Mouse (Mus musculus) embryonic facial prominence, embryonic 11.5 days (tissue): Measurements from ENCODE around the gene Rnf2. TPM values are rescaled to one million over a fixed set of nuclear protein-coding genes. Genes with fewer than 3 reads are reported as not detected.

ENCODE experiments used
- ATAC-seq: fragments of 200-750 bp; cut with Nextera tagmentation; replicated peaks from 2 replicates; pipeline ENCODE4 v1.8.0; 2017; ENCODE audit warnings: low read depth; ENCODE audit not compliant: insufficient number of reproducible peaks, low FRiP score, low TSS enrichment
- DNase-seq: peaks from one replicate; pipeline ENCODE4 v3.0.0-alpha.2; 2015; ENCODE audit warnings: low spot score
- H3K27ac ChIP-seq: fragments of 300-500 bp; sonication (generic); replicated peaks from 2 replicates; pipeline ENCODE4 v1.5.1; 2014; ENCODE audit warnings: mild to moderate bottlenecking, low read depth, low read length, control low read depth
- H3K27me3 ChIP-seq: fragments of 300-500 bp; sonication (generic); 2 replicates; pipeline ENCODE4 v1.6.1; 2014; ENCODE audit warnings: mild to moderate bottlenecking, low read length, moderate library complexity, mixed read lengths; ENCODE audit not compliant: control insufficient read depth, insufficient read depth
- H3K36me3 ChIP-seq: fragments of 300-500 bp; sonication (generic); replicated peaks from 2 replicates; pipeline ENCODE4 v1.6.1; 2014; ENCODE audit warnings: low read depth, mild to moderate bottlenecking, low read length, moderate library complexity, mixed read lengths; ENCODE audit not compliant: control insufficient read depth, insufficient read depth
- H3K4me1 ChIP-seq: fragments of 300-500 bp; sonication (generic); 2 replicates; pipeline ENCODE4 v1.6.1; 2014; ENCODE audit warnings: low read length, mixed read lengths; ENCODE audit not compliant: control insufficient read depth, insufficient read depth
- H3K4me2 ChIP-seq: fragments of 300-500 bp; sonication (generic); 2 replicates; pipeline ENCODE4 v1.6.1; 2014; ENCODE audit warnings: low read depth, mild to moderate bottlenecking, control low read depth, low read length, moderate library complexity
- H3K4me3 ChIP-seq: fragments of 300-500 bp; sonication (generic); 2 replicates; pipeline ENCODE4 v1.5.1; 2014; ENCODE audit warnings: low read depth, low read length, control low read depth
- H3K9ac ChIP-seq: fragments of 300-500 bp; sonication (generic); replicated peaks from 2 replicates; pipeline ENCODE4 v1.6.1; 2014; ENCODE audit warnings: mild to moderate bottlenecking, control low read depth, low read length
- H3K9me3 ChIP-seq: fragments of 300-500 bp; sonication (generic); replicated peaks from 2 replicates; pipeline ENCODE4 v1.6.1; 2016; ENCODE audit warnings: mild to moderate bottlenecking, low read length, inconsistent platforms, mixed read lengths; ENCODE audit not compliant: control insufficient read depth
- WGBS: fragments of 180-500 bp; shearing (Covaris S2); extraction: QIAGEN DNeasy Blood & Tissue Kit; methylation state at CpG from one replicate; pipeline ENCODE4 v1.1.7; 2014; 5-methylcytosine and 5-hydroxymethylcytosine counted together
- polyA plus RNA-seq: library from polyadenylated mRNA; unstranded; fragments of >200 nt; fragmentation: Nextera tagmentation; extraction: Ambion mirVana; gene quantifications from 2 replicates; pipeline ENCODE4 v1.2.1, GENCODE M21; 2014

The Rnf2 gene
- polyA plus RNA-seq, 1 experiment from 2014 or later = 160 TPM

DNA sequence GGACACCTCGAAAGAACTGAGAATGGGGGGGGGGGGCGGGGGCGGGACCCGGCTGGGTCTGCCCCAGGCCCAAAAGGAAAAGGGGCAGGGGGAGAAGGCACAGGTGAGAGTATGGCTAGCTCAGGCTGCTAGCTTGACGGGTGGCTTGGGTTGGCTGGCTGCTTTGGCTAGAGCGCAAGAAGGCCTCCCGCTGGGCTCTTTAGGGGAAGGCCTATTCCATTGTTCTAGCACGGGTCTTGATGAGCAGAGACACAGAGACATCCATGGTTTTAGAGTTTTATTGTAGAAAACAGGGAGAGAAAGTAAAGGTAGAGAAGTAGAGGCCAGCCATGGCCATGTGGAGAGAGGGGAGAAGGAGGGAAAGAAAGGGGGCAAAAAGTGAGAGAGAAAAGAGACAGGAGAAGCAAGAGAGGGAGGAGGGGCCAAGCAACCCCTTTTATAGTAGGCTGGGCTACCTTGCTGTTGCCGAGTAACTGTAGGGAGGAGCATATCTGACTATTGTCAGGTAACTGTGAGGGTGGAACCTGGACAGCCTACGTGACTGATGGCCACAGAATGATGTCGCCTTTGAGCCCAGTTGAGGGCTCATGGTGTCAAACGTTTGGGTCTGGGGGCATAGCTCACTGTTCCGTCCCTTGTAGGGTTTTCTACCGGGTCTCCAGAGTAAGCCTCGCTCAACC lies 17.0 kb upstream of the Rnf2 start:
- ATAC-seq (no peak), DNase-seq (no peak)
- Histone ChIP-seq H3K9ac (no peak overlapping the region), H3K9me3 (no peaks in the 10 kb centered on the region), H3K4me3 (no peak overlapping the region), H3K4me2 (no peak overlapping the region), H3K36me3 (no peaks in the 10 kb centered on the region), H3K4me1 (no peaks in the 10 kb centered on the region), H3K27ac (no peak overlapping the region), H3K27me3 (no peaks in the 10 kb centered on the region)
- WGBS = 81% methylated on average over 12 of the region's 15 CpGs

DNA sequence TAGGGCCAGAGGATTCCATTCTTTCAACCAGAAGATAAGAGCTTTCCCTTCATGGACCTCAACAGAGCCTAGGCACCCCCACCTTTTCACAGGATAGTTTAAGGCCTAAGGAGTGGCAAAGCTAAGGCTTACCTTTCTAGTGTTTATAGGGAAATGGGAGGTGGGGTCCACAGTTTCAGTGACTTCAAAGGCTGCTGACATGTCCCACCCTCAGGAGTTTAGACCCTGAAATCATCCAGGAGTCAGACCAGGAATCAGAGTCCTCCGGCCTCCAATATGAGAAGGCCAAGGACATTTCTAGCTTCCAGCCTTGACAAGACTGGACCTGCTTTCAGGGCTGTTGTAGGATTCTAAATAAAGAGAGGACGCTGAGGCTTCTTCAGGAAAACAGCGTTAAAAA lies 16.1 kb upstream of the Rnf2 start:
- H3K4me2 ChIP-seq = no peak overlapping the region
- no peak for ATAC-seq
- H3K4me3 ChIP-seq = no peak overlapping the region
- WGBS = 95% methylated on average over 3 of the region's 3 CpGs
- H3K9me3 ChIP-seq = no peaks in the 10 kb centered on the region
- DNase-seq = no peak
- no peak overlapping the region for H3K9ac ChIP-seq
- H3K27me3 ChIP-seq = no peaks in the 10 kb centered on the region
- H3K27ac ChIP-seq = no peak overlapping the region
- no peaks in the 10 kb centered on the region for H3K4me1 ChIP-seq
- no peaks in the 10 kb centered on the region for H3K36me3 ChIP-seq

DNA sequence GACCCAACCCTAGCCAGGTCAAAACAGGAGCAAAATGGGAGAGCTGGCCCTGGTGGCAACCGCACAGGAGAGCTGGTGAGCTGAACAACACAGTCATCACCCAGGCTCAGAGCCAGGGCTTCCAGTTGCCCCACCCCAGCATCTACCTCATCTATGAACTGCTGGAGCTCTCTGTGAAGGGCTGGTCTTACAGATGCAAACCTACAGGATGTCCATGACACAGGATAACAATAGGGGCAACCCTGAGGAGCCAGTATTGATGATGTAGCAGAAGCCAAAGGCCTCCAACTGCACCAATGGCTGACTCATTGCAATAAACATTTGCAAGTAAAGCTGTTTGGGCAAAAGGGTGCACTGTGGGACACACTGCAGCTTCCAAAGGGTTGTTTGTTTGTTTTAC lies 15.0 kb upstream of the Rnf2 start:
- Histone ChIP-seq H3K4me1 (no peaks in the 10 kb centered on the region), H3K27ac (no peak overlapping the region), H3K4me3 (no peak overlapping the region), H3K36me3 (no peaks in the 10 kb centered on the region), H3K9me3 (no peaks in the 10 kb centered on the region), H3K4me2 (no peak overlapping the region), H3K9ac (no peak overlapping the region), H3K27me3 (no peaks in the 10 kb centered on the region)
- WGBS = 89% methylated on average over 1 of the region's 1 CpGs
- ATAC-seq (no peak), DNase-seq (no peak)

DNA sequence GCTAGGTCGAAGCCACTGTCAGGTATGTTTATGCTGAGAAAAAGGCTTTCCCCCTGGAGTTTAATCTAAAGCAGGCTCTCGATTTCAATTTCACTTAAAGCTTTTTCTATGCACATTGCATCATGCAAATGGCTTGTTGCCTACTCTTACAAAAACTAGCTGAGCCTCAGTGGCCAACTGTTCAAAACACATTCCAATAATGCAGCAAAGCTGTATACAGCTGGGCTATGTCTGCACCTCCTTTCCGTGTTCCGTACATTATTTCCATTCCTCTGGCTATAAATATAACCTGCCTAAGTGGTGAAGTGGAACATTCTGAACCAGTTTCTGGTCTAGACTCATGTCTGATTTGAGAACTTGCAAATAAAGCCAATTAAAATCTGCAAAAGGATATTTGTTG lies 13.4 kb upstream of the Rnf2 start:
- Histone ChIP-seq H3K27ac (no peak overlapping the region), H3K9me3 (no peaks in the 10 kb centered on the region), H3K4me2 (no peak overlapping the region), H3K4me3 (no peak overlapping the region), H3K27me3 (no peaks in the 10 kb centered on the region), H3K4me1 (no peaks in the 10 kb centered on the region), H3K9ac (no peak overlapping the region), H3K36me3 (no peaks in the 10 kb centered on the region)
- 86% methylated on average over 4 of the region's 4 CpGs for WGBS
- DNase-seq (no peak), ATAC-seq (no peak)

DNA sequence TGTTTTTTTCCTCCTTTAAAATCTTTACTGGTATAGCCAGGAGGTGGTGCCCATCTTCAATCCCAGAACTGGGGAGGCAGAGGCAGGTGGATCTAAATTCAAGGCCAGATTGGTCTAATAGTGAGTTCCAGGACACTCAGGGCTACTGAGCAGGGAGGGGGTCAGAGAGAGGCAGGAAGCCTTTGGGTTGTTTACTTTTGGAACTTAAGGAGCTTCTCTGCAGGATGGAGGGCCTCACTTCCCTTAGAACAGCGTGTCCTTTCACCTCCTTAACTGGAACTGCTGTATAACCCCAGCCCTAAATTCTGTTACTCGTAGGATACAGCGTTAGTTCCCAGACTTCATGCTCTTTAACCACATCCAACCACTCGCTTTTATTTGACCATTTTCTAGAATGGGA lies 10.1 kb upstream of the Rnf2 start:
- Histone ChIP-seq H3K27ac (no peak overlapping the region), H3K4me2 (no peak overlapping the region), H3K4me1 (no peaks in the 10 kb centered on the region), H3K4me3 (no peak overlapping the region), H3K36me3 (no peaks in the 10 kb centered on the region), H3K9ac (no peak overlapping the region), H3K9me3 (no peaks in the 10 kb centered on the region), H3K27me3 (no peaks in the 10 kb centered on the region)
- DNase-seq = no peak
- no peak for ATAC-seq
- 47% methylated on average over 4 of the region's 4 CpGs for WGBS

DNA sequence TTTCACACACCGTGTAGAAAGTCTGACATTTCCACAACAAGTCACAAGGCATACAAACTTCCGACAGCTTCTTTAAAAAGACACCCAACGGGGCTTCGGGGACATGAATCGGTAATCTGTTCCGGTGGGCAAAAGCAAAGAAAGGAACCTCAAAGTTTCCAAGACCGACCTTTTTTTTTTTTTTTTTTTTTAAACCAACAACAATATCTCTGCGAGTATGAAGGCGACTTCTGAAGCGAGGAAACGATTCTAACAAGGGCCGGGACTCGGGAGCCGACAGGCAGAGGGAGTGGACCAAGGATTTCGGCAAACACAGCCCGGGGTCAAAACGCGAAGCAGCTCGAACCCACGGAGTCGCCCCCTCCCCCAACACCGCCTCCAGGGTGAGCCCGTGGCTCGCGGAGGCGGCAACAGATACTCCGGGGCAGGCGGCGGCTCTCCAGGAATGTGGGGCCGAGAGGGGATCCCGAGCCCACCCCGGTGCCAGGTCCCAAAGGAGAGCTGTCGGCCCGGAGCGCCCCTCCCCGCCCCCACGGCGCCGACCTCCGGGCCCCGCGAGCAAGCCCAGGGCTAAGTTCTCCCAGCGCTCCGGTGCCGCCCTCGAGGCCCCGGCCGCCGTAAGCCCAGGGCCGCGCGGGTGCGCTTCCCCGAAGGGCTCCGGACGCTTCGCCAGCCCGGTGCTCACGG lies 797 bp downstream of the Rnf2 start:
- peak; percentile 46 for ATAC-seq
- Histone ChIP-seq H3K4me2 (peak overlapping the region; percentile 42), H3K9ac (peak overlapping the region; percentile 98), H3K4me3 (peak overlapping the region; percentile 96), H3K4me1 (no peaks in the 10 kb centered on the region), H3K27me3 (no peaks in the 10 kb centered on the region), H3K36me3 (no peaks in the 10 kb centered on the region), H3K9me3 (no peaks in the 10 kb centered on the region), H3K27ac (peak overlapping the region; percentile 98)
- WGBS = under 1% methylated on average over 51 of the region's 59 CpGs
- DNase-seq = peak; percentile 69

DNA sequence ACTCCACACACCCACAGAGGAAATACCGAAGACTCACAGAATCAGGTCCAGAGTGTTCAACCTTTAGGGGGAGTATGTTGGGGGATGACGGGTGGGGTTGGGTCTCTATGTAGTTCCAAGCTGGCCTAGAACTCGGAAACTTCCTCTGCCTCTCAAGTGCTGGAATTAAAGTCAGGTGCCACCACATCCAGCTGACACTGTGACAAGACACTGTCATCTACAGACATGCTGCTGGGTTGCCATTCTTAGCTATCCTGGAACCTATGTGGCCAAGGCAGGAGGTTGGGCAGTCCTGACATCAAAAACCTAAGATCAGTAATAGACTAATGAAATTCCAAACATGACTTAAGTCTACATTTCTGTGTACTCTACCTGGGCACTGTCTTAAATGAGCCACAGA lies 2.4 kb downstream of the Rnf2 start:
- H3K4me3 ChIP-seq = no peak overlapping the region

DNA sequence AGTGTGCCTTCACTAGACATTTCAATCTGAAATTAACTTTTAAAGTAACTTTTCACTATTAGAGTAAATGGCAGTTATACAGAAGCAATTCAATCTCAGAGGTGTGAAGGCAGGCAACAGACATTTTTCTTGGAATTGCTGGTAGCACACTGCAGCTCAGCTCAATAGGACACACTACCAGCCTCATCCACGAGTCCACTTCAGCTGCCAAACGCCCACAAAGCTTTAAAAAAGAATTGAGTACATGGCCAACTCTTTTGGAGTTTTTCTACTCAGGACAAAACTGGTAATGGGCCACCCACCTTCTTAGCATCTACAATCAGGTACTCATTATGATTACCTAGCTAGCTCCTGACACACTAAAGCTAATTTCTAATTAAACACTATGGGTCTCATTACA lies 2.8 kb downstream of the Rnf2 start:
- DNase-seq (no peak), ATAC-seq (no peak)
- no peaks in the 10 kb centered on the region; the same call in 1 of the 2 replicates for H3K36me3 ChIP-seq
- H3K4me1 ChIP-seq = no peaks in the 10 kb centered on the region
- H3K4me2 ChIP-seq = no peak overlapping the region
- H3K27me3 ChIP-seq = no peaks in the 10 kb centered on the region
- H3K9ac ChIP-seq = no peak overlapping the region
- H3K9me3 ChIP-seq = no peaks in the 10 kb centered on the region
- no peak overlapping the region for H3K4me3 ChIP-seq
- WGBS = 89% methylated on average over 2 of the region's 2 CpGs
- no peak overlapping the region for H3K27ac ChIP-seq

More for the DNA sequence above, 2.4 kb downstream of the Rnf2 start:
- ATAC-seq = no peak
- Histone ChIP-seq H3K27me3 (no peaks in the 10 kb centered on the region), H3K27ac (no peak overlapping the region), H3K36me3 (no peaks in the 10 kb centered on the region; the same call in 1 of the 2 replicates), H3K4me1 (no peaks in the 10 kb centered on the region), H3K9me3 (no peaks in the 10 kb centered on the region), H3K4me2 (no peak overlapping the region), H3K9ac (no peak overlapping the region)
- DNase-seq = no peak
- 79% methylated on average over 3 of the region's 3 CpGs for WGBS
